Mouse (Mus musculus) G1E (cell line): ENCODE results near the gene Rnf150. TPM values are rescaled to one million over a fixed set of nuclear protein-coding genes. Genes with fewer than 3 reads are reported as not detected.

Experiments
- ATAC-seq: 2 replicates; pipeline ENCODE4 v1.8.0; 2016; ENCODE audit warnings: mild to moderate bottlenecking; ENCODE audit not compliant: insufficient number of reproducible peaks, poor library complexity, low FRiP score, severe bottlenecking; ENCODE audit errors: extremely low read depth
- DNase-seq: peaks from one replicate; pipeline ENCODE4 v3.0.0; 2012; ENCODE audit warnings: low spot score
- H3K27me3 ChIP-seq: 2 replicates; pipeline ENCODE4 v1.6.1; 2012; ENCODE audit warnings: mild to moderate bottlenecking, low read length, inconsistent platforms; ENCODE audit not compliant: insufficient read depth
- H3K36me3 ChIP-seq: replicated peaks from 2 replicates; pipeline ENCODE3; 2012; ENCODE audit warnings: mild to moderate bottlenecking, inconsistent platforms
- H3K4me1 ChIP-seq: 2 replicates; pipeline ENCODE4 v1.6.1; 2012; ENCODE audit warnings: low read depth, low read length, inconsistent platforms, mixed read lengths; ENCODE audit not compliant: insufficient read depth
- H3K4me3 ChIP-seq: 2 replicates; pipeline ENCODE4 v1.5.1; 2012; ENCODE audit warnings: low read depth, mild to moderate bottlenecking, inconsistent platforms, low read length, moderate library complexity, mixed read lengths
- H3K9me3 ChIP-seq: replicated peaks from 2 replicates; pipeline ENCODE4 v1.6.1; 2012; ENCODE audit warnings: inconsistent platforms
- CTCF ChIP-seq: IDR thresholded peaks from 2 replicates; pipeline ENCODE4 v1.5.1; 2012; ENCODE audit warnings: low read depth, low read length, inconsistent platforms, mixed read lengths
- GATA1 ChIP-seq: IDR thresholded peaks from 2 replicates; pipeline ENCODE4 v1.6.1; 2012; ENCODE audit warnings: borderline replicate concordance, low read length, inconsistent platforms, mixed read lengths
- GATA2 ChIP-seq: IDR thresholded peaks from 2 replicates; pipeline ENCODE4 v1.6.1; 2012; ENCODE audit warnings: low read depth, low read length, inconsistent platforms, borderline replicate concordance
- POLR2AphosphoS5 ChIP-seq: IDR thresholded peaks from 2 replicates; pipeline ENCODE4 v1.6.1; 2012; ENCODE audit warnings: low read depth, low read length, inconsistent platforms; ENCODE audit not compliant: insufficient replicate concordance
- TAL1 ChIP-seq: conservative IDR thresholded peaks from 2 replicates; pipeline ENCODE4 v1.6.1; 2012; ENCODE audit warnings: low read depth, low read length, inconsistent platforms, mixed read lengths
- polyA plus RNA-seq: library from polyadenylated mRNA; stranded (reverse); fragments of >175 nt; gene quantifications from 2 replicates; pipeline ENCODE4 v1.2.3, GENCODE M21; 2012
- total RNA-seq, 2 experiments: library from RNA; stranded (forward) in 1 of 2; stranded (reverse) in 1 of 2; fragments of 200-1000 nt in 1 of 2; fragments of >200 nt in 1 of 2; fragmentation: Nextera tagmentation in 1 of 2; gene quantifications; 2 replicates each; pipeline ENCODE4 v1.2.3; 2014 to 2017

Gene Rnf150
- total and polyA plus RNA-seq, 3 experiments: 0.11 TPM; not detected in 2

GRCm38 (mm10) chr8:82982873-82983272 is 119.7 kb downstream of the Rnf150 start:
- Histone ChIP-seq H3K9me3 (no peaks in the 10 kb centered on the region), H3K4me3 (no peak overlapping the region), H3K36me3 (no peaks in the 10 kb centered on the region), H3K4me1 (no peaks in the 10 kb centered on the region), H3K27me3 (no peaks in the 10 kb centered on the region; the same call in 1 of the 2 replicates)
- TF ChIP-seq GATA2 (no peak), GATA1 (no peak), TAL1 (no peak), POLR2AphosphoS5 (no peak), CTCF (no peak)
- no peak for ATAC-seq
- DNase-seq: no peak

DNA sequence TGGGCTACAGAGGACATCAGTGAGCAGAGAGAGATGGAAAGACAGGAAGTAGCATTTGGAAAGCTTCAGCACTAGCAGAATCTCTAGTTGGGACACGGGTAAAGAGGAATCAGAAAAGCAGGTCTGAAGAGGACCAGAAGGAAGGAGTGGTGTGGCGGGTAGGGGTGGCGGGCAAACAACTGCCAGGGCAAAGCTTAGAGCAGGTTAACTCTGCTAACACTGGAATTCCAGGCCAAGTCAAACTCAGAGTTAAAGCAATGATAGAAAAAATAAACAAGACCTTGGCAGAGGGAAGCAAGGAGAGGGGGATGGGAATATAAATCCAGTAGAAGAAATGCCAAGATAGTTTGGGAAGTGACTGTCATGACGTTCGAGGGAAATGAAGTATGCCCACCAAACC is 120.1 kb downstream of the Rnf150 start:
- no peaks in the 10 kb centered on the region for H3K36me3 ChIP-seq
- no peaks in the 10 kb centered on the region for H3K9me3 ChIP-seq
- H3K27me3 ChIP-seq: no peaks in the 10 kb centered on the region; the same call in 1 of the 2 replicates
- ATAC-seq (no peak), DNase-seq (no peak)
- H3K4me3 ChIP-seq: no peak overlapping the region
- TF ChIP-seq GATA2 (no peak), GATA1 (no peak), POLR2AphosphoS5 (no peak), CTCF (no peak), TAL1 (no peak)
- H3K4me1 ChIP-seq: no peaks in the 10 kb centered on the region

DNA sequence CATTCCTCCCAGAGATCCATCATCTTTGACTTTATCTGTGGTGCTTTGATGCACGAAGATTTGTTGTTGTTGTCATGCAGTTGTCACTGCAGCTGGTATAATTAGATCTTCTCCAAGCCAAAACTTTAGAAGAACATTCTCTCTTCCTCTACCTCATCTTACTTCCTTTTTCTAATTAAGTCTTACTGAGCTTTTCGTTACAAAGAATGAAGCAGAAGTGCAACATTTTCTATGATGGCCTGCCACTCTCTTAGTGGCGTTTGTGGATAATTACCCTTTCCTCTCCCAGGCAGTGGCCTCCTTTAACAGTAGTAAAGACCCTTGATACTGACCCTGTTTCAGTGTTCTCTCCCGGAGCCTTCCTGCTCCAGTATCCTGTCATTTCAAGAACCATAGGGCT is 128.9 kb downstream of the Rnf150 start:
- no peak for DNase-seq
- no peak overlapping the region for H3K4me3 ChIP-seq
- no peaks in the 10 kb centered on the region for H3K9me3 ChIP-seq
- no peaks in the 10 kb centered on the region for H3K27me3 ChIP-seq
- no peak for TF ChIP-seq POLR2AphosphoS5
- no peak for TF ChIP-seq GATA1
- no peak for TF ChIP-seq CTCF
- TF ChIP-seq TAL1: no peak
- no peak for TF ChIP-seq GATA2
- no peaks in the 10 kb centered on the region for H3K4me1 ChIP-seq
- H3K36me3 ChIP-seq: no peaks in the 10 kb centered on the region
- ATAC-seq: no peak

- Histone ChIP-seq H3K36me3 (no peaks in the 10 kb centered on the region), H3K4me3 (no peak overlapping the region), H3K4me1 (no peaks in the 10 kb centered on the region), H3K27me3 (no peaks in the 10 kb centered on the region), H3K9me3 (no peaks in the 10 kb centered on the region)
- DNase-seq (no peak), ATAC-seq (no peak)
- no peak for TF ChIP-seq TAL1
- TF ChIP-seq GATA2: no peak
- no peak for TF ChIP-seq CTCF
- TF ChIP-seq GATA1: no peak
- TF ChIP-seq POLR2AphosphoS5: no peak
Observed at GRCm38 (mm10) chr8:82995727-82996438, 132.7 kb downstream of the Rnf150 start.

- DNase-seq (no peak), ATAC-seq (no peak)
- TF ChIP-seq CTCF: no peak
- TF ChIP-seq GATA1: no peak
- no peak for TF ChIP-seq TAL1
- no peak for TF ChIP-seq POLR2AphosphoS5
- no peak for TF ChIP-seq GATA2
- Histone ChIP-seq H3K4me3 (no peak overlapping the region), H3K4me1 (no peaks in the 10 kb centered on the region), H3K36me3 (no peaks in the 10 kb centered on the region), H3K9me3 (no peaks in the 10 kb centered on the region), H3K27me3 (no peaks in the 10 kb centered on the region)
Observed at GRCm38 (mm10) chr8:82996843-82997242, 133.7 kb downstream of the Rnf150 start.

- no peaks in the 10 kb centered on the region for H3K9me3 ChIP-seq
- H3K36me3 ChIP-seq: no peaks in the 10 kb centered on the region
- ATAC-seq (no peak), DNase-seq (no peak)
- TF ChIP-seq CTCF: no peak
- TF ChIP-seq TAL1: no peak
- no peak for TF ChIP-seq GATA1
- no peak for TF ChIP-seq POLR2AphosphoS5
- no peak for TF ChIP-seq GATA2
- H3K4me1 ChIP-seq: no peaks in the 10 kb centered on the region
- no peaks in the 10 kb centered on the region for H3K27me3 ChIP-seq
- no peak overlapping the region for H3K4me3 ChIP-seq
Observed at GRCm38 (mm10) chr8:82998778-82999177, 135.6 kb downstream of the Rnf150 start.
